Mouse (Mus musculus): ENCODE measurements around the gene Rnf5. TPM values are rescaled to one million over a fixed set of nuclear protein-coding genes. Genes with fewer than 3 reads are reported as not detected.

Rnf5 gene
- 113 and 114 TPM in 2 replicates for polyA plus RNA-seq (2015; fragmentation: Nextera tagmentation; extraction: Ambion mirVana)

GRCm38 (mm10) chr17:34603375-34604060 lies at the start of gene Rnf5:
TSS of gene Rnf5 (minus strand) at chr17:34603690.
- Histone ChIP-seq H3K4me3 (ENCODE audit: low read length) (peak within 1 kb of the TSS; percentile 83), H3K27ac (ENCODE audit: low read length) (peak within 1 kb of the TSS; percentile 96), H3K9me3 (replicated peaks; ENCODE audit: control insufficient read depth, low read length) (no peaks in the 10 kb centered on the region), H3K36me3 (ENCODE audit: control insufficient read depth, insufficient read depth) (peaks cover 11% of the 10 kb centered on the region), H3K9ac (ENCODE audit: low read length) (peak within 1 kb of the TSS; percentile 93), H3K4me2 (ENCODE audit: low read depth, low read length) (peak within 1 kb of the TSS; percentile 96), H3K27me3 (ENCODE audit: control insufficient read depth, insufficient read depth, low read length) (no peaks in the 10 kb centered on the region), H3K4me1 (ENCODE audit: control insufficient read depth, insufficient read depth, low read length) (peaks cover 41% of the 10 kb centered on the region)
- peak; percentile 91 for ATAC-seq (replicated peaks; ENCODE audit: extremely low read depth, insufficient read depth, low FRiP score)
- WGBS = 0% methylated on average over 30 of the region's 30 CpGs

- Histone ChIP-seq H3K4me3 (ENCODE audit: low read length) (no peak overlapping the region), H3K4me2 (ENCODE audit: low read depth, low read length) (no peak overlapping the region), H3K27me3 (ENCODE audit: control insufficient read depth, insufficient read depth, low read length) (no peaks in the 10 kb centered on the region), H3K9me3 (replicated peaks; ENCODE audit: control insufficient read depth, low read length) (no peaks in the 10 kb centered on the region), H3K4me1 (ENCODE audit: control insufficient read depth, insufficient read depth, low read length) (peaks cover 15% of the 10 kb centered on the region), H3K27ac (ENCODE audit: low read length) (no peak overlapping the region), H3K9ac (ENCODE audit: low read length) (no peak overlapping the region), H3K36me3 (ENCODE audit: control insufficient read depth, insufficient read depth) (peaks cover 15% of the 10 kb centered on the region)
- no peak for ATAC-seq (replicated peaks; ENCODE audit: extremely low read depth, insufficient read depth, low FRiP score)
- WGBS = 91% methylated on average over 8 of the region's 8 CpGs
Observed at GRCm38 (mm10) chr17:34652985-34653384, 49.5 kb upstream of the Rnf5 start.

GRCm38 (mm10) chr17:34652546-34652945 lies 49.1 kb upstream of the Rnf5 start:
- 91% methylated on average over 10 of the region's 10 CpGs for WGBS
- no peak overlapping the region for H3K9ac ChIP-seq (ENCODE audit: low read length)
- no peaks in the 10 kb centered on the region for H3K9me3 ChIP-seq (replicated peaks; ENCODE audit: control insufficient read depth, low read length)
- no peak overlapping the region for H3K4me2 ChIP-seq (ENCODE audit: low read depth, low read length)
- H3K4me1 ChIP-seq (ENCODE audit: control insufficient read depth, insufficient read depth, low read length) = peaks cover 20% of the 10 kb centered on the region
- H3K27me3 ChIP-seq (ENCODE audit: control insufficient read depth, insufficient read depth, low read length) = no peaks in the 10 kb centered on the region
- H3K36me3 ChIP-seq (ENCODE audit: control insufficient read depth, insufficient read depth) = peaks cover 15% of the 10 kb centered on the region
- no peak overlapping the region for H3K27ac ChIP-seq (ENCODE audit: low read length)
- H3K4me3 ChIP-seq (ENCODE audit: low read length) = no peak overlapping the region
- no peak for ATAC-seq (replicated peaks; ENCODE audit: extremely low read depth, insufficient read depth, low FRiP score)

GRCm38 (mm10) chr17:34651507-34652221 lies 48.2 kb upstream of the Rnf5 start:
- 50% methylated on average over 19 of the region's 19 CpGs for WGBS
- Histone ChIP-seq H3K27me3 (ENCODE audit: control insufficient read depth, insufficient read depth, low read length) (no peaks in the 10 kb centered on the region), H3K9me3 (replicated peaks; ENCODE audit: control insufficient read depth, low read length) (no peaks in the 10 kb centered on the region), H3K27ac (ENCODE audit: low read length) (no peak overlapping the region), H3K36me3 (ENCODE audit: control insufficient read depth, insufficient read depth) (peaks cover 15% of the 10 kb centered on the region), H3K4me2 (ENCODE audit: low read depth, low read length) (no peak overlapping the region), H3K4me1 (ENCODE audit: control insufficient read depth, insufficient read depth, low read length) (peaks cover 20% of the 10 kb centered on the region), H3K9ac (ENCODE audit: low read length) (no peak overlapping the region), H3K4me3 (ENCODE audit: low read length) (no peak overlapping the region)
- ATAC-seq (replicated peaks; ENCODE audit: extremely low read depth, insufficient read depth, low FRiP score) = no peak

- H3K36me3 ChIP-seq (ENCODE audit: control insufficient read depth, insufficient read depth) = peaks cover 15% of the 10 kb centered on the region
- H3K4me3 ChIP-seq (ENCODE audit: low read length) = no peak overlapping the region
- H3K4me2 ChIP-seq (ENCODE audit: low read depth, low read length) = no peak overlapping the region
- H3K9ac ChIP-seq (ENCODE audit: low read length) = no peak overlapping the region
- H3K27ac ChIP-seq (ENCODE audit: low read length) = no peak overlapping the region
- ATAC-seq (replicated peaks; ENCODE audit: extremely low read depth, insufficient read depth, low FRiP score) = no peak
- H3K4me1 ChIP-seq (ENCODE audit: control insufficient read depth, insufficient read depth, low read length) = peaks cover 19% of the 10 kb centered on the region
- no peaks in the 10 kb centered on the region for H3K27me3 ChIP-seq (ENCODE audit: control insufficient read depth, insufficient read depth, low read length)
- 89% methylated on average over 14 of the region's 14 CpGs for WGBS
- H3K9me3 ChIP-seq (replicated peaks; ENCODE audit: control insufficient read depth, low read length) = no peaks in the 10 kb centered on the region
Observed at GRCm38 (mm10) chr17:34650781-34651180, 47.3 kb upstream of the Rnf5 start.

- H3K4me2 ChIP-seq (ENCODE audit: low read depth, low read length) = no peak overlapping the region
- H3K4me1 ChIP-seq (ENCODE audit: control insufficient read depth, insufficient read depth, low read length) = peaks cover 18% of the 10 kb centered on the region
- no peak overlapping the region for H3K27ac ChIP-seq (ENCODE audit: low read length)
- no peaks in the 10 kb centered on the region for H3K9me3 ChIP-seq (replicated peaks; ENCODE audit: control insufficient read depth, low read length)
- ATAC-seq (replicated peaks; ENCODE audit: extremely low read depth, insufficient read depth, low FRiP score) = no peak
- H3K27me3 ChIP-seq (ENCODE audit: control insufficient read depth, insufficient read depth, low read length) = no peaks in the 10 kb centered on the region
- H3K36me3 ChIP-seq (ENCODE audit: control insufficient read depth, insufficient read depth) = peaks cover 15% of the 10 kb centered on the region
- H3K9ac ChIP-seq (ENCODE audit: low read length) = no peak overlapping the region
- H3K4me3 ChIP-seq (ENCODE audit: low read length) = no peak overlapping the region
- WGBS = 86% methylated on average over 18 of the region's 18 CpGs
Observed at GRCm38 (mm10) chr17:34649106-34649864, 45.8 kb upstream of the Rnf5 start.

- no peak overlapping the region for H3K9ac ChIP-seq (ENCODE audit: low read length)
- no peak for ATAC-seq (replicated peaks; ENCODE audit: extremely low read depth, insufficient read depth, low FRiP score)
- H3K4me3 ChIP-seq (ENCODE audit: low read length) = no peak overlapping the region
- peaks cover 12% of the 10 kb centered on the region for H3K36me3 ChIP-seq (ENCODE audit: control insufficient read depth, insufficient read depth)
- 83% methylated on average over 16 of the region's 16 CpGs for WGBS
- peak overlapping the region; percentile 90 for H3K4me2 ChIP-seq (ENCODE audit: low read depth, low read length)
- H3K9me3 ChIP-seq (replicated peaks; ENCODE audit: control insufficient read depth, low read length) = no peaks in the 10 kb centered on the region
- peaks cover 18% of the 10 kb centered on the region for H3K4me1 ChIP-seq (ENCODE audit: control insufficient read depth, insufficient read depth, low read length)
- no peak overlapping the region for H3K27ac ChIP-seq (ENCODE audit: low read length)
- no peaks in the 10 kb centered on the region for H3K27me3 ChIP-seq (ENCODE audit: control insufficient read depth, insufficient read depth, low read length)
Observed at GRCm38 (mm10) chr17:34648141-34648890, 44.8 kb upstream of the Rnf5 start.

GRCm38 (mm10) chr17:34646906-34647787 lies 43.7 kb upstream of the Rnf5 start, which contains the start of gene Atf6b:
TSS of gene Atf6b (plus strand) at chr17:34647146.
- Histone ChIP-seq H3K4me3 (ENCODE audit: low read length) (peak within 1 kb of the TSS; percentile 94), H3K4me1 (ENCODE audit: control insufficient read depth, insufficient read depth, low read length) (peaks cover 18% of the 10 kb centered on the region), H3K4me2 (ENCODE audit: low read depth, low read length) (peak within 1 kb of the TSS; percentile 90), H3K27ac (ENCODE audit: low read length) (peak within 1 kb of the TSS; percentile 69), H3K36me3 (ENCODE audit: control insufficient read depth, insufficient read depth) (peaks cover 7% of the 10 kb centered on the region), H3K9me3 (replicated peaks; ENCODE audit: control insufficient read depth, low read length) (no peaks in the 10 kb centered on the region), H3K27me3 (ENCODE audit: control insufficient read depth, insufficient read depth, low read length) (no peaks in the 10 kb centered on the region), H3K9ac (ENCODE audit: low read length) (peak within 1 kb of the TSS; percentile 94)
- ATAC-seq (replicated peaks; ENCODE audit: extremely low read depth, insufficient read depth, low FRiP score) = peak; percentile 97
- 1% methylated on average over 66 of the region's 66 CpGs for WGBS

Data from heart, embryonic 16.5 days (tissue).